Mouse (Mus musculus): Measurements from ENCODE around the gene Lsr. TPM values are rescaled to one million over a fixed set of nuclear protein-coding genes. Genes with fewer than 3 reads are reported as not detected.
A peak's percentile ranks its signal among the peaks of the same experiment; 100 is the strongest.

The Lsr gene
- 1 to 10 TPM; 5.1 to 9.0 (median 6.0) TPM for total RNA-seq (2022)

DNA sequence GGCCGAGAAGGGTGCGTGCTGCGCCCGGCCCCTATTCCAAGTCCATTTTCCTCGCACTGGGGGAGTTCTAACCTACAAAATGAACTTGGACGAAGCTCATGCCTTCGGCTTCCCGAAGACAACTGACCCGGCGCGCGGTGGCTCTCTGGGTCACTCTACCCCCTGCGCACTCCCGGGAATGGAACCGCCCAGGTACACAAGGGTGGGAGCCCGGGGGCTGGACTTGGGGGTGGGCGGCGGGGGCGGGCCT is at the start of gene Lsr:
Lsr (minus strand) TSS at position 214 of the 250 bp plus-strand sequence.
- no peak for DNase-seq (ENCODE audit: low spot score in 2 of 2)

DNA sequence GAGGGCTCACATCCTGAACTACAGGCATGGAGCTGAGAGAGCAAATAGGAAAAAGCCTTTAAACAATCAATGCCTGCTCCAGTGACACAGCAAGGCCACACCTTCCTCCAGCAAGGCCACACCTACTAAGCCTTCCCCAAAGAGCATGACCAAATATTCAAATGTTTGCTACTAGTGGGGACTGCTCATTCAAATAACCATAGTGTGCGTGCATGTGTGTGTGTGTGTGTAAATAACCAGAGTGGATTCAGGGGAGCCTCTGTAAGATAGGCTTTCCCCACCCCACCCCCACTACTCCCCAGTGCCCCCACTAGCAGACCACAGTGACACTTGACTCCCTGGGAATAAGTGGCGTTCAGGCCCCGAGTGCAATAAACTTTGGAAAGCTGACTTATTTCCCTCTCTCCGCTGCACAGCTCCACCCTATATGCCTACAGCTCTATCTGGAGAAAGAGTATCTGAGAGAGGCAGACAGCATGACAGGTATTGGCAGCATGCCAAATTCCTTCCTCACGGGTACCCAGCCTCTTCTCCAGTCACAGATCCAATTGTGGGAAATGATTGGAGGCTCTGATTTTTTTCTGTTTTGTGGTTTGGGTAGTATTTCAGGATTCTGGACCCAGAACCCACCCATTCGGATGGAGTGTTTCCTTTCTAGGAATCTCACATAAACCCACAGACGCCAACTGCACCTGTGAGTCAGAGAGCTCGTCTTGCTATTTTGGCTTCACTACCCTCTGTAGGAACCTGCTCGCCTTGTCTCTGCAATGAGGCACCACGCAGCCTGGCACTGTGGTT is 44.0 kb upstream of the Lsr start:
- DNase-seq (ENCODE audit: low spot score in 2 of 2): peak; percentile 25 to 32

DNA sequence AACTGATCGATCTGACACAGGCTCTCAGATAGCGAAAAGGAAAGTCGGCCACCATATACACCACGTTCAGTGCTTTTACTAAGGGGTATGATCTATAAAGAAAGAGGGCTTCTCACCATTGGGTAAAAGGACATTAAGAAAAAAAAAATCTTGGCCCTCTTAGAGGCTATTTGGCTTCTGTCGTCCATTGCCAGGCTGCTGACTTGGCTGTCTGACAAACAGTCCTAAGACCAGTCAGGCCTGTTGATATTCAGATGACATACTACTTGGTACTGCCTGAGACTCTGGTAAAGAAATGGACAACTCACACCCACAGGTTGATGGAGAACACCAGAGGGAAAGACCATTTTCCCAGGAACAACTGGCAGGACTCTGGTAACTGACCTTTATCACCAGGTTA is 39.7 kb upstream of the Lsr start:
- DNase-seq (ENCODE audit: low spot score in 2 of 2): no peak

DNA sequence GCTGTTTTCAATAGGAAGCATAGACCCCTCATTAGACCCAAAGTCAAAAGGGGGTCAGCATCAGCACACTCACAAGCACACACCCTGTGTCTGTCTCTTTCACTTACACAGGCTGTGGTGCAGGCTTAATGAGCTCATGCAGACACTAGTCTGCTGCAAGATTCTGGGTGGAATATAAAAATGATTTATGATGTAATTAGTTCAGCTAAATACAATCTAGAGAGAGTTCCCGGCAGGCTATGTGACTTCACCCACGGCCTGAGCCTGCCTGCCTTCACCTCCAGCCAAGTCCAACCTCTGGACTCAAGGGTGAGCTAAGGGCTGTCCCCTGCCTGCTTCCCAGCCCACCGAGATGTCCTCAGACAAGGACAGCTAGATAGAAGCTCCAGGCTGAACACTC is 35.6 kb upstream of the Lsr start:
- no peak for DNase-seq (ENCODE audit: low spot score in 2 of 2)

DNA sequence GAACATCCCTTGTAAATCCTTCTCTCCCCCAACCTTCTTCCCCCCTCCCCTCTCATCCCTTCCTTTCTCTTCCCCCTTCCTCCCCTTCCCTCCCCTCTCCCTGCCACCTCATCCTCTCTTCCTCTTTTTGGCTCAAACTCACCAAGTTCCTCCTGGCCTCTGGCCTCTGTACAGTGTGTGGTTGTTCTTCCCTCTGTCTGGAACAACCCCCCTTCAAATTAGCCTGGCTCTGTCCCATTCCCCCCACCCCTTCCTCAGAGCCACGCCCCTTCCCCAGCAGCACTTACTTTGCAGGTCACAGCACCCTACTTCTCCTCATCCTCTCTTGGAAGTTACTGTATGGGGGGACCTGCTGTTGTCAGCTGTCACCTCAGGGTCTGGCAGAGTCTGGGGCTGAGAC is 34.9 kb upstream of the Lsr start:
- DNase-seq (ENCODE audit: low spot score in 2 of 2): no peak

DNA sequence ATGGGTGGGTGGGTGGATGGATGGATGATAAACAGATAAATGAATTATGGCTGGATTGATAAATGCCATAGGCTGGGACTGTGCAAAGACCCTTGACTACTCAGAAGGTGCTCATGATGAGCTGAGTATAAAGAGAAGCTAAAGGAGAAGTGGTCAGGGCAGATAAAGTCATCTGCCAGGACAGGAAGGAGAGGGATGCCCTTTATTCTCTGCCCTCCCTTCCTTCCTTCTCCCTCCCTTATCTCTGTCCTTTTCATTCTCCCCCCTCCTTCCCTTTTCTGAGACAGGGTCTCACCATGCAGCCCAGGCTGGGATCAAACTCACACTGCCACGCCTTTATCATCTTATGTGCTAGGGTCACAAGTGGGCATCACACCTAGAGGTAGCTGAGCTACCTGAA is 34.5 kb upstream of the Lsr start:
- DNase-seq (ENCODE audit: low spot score in 2 of 2): no peak

DNA sequence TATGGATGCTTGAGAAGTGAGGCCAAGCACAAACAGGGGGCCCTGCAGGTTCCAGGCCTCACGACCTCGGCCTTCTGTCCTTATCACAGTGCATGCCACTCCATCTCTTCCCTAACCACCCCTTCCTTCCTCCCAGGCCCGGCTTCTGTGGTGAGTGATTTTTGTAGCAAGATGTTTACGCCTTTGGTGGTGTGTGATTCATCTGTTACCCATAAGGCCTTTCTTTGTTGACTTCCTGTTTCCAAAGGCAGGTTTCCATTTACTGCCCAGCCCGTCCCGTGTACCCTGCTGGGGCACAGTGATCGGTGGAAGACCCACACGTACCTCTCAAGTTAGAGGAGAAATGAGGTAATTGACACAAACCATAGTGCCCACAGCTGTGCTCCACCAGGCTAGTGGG is 29.4 kb upstream of the Lsr start:
- DNase-seq (ENCODE audit: low spot score in 2 of 2): no peak

DNA sequence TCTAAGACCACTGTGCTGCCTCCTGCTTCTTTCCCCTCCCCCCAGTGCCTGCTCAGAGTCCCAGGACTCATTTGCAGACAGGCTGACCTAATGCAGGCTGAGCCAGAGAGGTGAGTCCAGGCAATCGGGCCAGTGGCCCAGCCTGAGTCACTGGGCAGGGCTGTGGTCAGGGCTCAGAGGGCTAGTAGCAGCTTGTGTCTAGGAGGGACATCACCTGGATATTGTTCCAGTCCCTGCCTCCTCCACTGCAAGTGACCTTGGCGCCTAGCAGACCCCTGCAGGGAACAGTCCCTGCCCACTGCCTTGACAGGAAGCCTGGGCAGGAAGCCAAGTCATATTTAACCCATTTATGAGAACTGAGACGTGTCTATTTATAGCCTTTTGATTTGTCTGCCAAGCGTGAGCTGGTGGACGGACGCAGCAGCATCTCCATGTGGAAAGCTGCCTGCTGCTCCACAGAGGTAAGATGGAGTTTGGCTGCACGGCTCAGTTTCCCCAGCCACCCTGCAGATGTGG is 27.3 kb upstream of the Lsr start:
- DNase-seq (ENCODE audit: low spot score in 2 of 2): peak in 1 of 2 experiments; percentile 6

DNA sequence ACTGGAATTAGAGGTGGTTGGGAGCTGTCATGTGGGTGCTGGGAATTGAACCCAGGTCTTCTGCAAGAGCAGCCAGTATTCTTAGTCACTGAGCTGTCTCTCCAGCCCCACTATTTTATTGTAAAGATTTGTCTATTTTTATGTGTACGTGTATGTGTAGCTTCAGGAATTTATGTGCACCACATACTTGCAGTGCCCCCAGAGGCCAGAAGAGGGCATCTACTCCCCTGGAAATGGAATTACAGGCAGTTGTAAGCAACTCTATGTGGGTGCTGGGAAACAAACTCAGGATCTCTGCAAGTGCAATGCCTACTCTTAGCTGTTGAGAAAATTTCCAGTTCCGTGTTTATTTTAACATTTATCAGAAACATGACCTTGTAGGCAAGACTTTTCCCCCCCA is 23.2 kb upstream of the Lsr start:
- DNase-seq (ENCODE audit: low spot score in 2 of 2): no peak

DNA sequence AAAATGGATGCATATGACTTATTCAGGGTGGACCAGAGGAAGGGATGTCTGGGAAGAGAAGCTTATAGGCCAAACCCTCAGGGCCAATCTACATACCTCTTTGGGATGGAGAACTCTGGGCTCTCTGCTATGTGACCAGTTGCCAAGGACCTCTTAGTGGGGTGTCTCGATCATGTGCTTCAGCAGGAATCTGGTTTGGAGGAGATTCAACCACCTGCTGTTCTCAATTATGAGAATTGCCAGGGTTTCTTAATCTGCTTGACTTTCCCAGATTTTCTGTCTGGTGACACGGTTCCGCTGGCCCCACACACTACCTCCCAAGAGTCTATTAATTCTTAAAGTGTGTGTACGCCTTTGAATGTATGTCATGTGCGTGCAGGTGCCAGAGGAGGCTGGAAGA is 20.7 kb upstream of the Lsr start:
- DNase-seq (ENCODE audit: low spot score in 2 of 2): no peak

DNA sequence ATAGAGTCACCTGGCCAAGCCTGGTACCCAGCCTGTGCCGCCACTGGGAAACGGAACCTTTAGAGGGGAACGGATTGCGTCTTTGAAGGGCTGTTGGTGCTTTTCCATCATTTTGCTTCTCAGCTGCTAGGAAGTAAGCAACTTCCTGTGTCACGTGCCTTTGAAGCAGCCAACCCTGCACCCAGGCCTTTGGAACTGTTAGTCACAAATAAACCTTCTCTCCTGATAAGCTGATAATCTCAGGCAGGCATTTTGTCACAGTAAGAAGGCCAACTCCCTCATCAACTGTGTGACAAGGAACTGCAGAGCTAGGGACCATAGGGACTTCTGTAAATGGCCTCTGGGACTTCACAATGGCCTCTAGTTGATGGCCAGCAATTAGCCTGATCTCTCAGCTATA is 18.9 kb upstream of the Lsr start:
- no peak for DNase-seq (ENCODE audit: low spot score in 2 of 2)

DNA sequence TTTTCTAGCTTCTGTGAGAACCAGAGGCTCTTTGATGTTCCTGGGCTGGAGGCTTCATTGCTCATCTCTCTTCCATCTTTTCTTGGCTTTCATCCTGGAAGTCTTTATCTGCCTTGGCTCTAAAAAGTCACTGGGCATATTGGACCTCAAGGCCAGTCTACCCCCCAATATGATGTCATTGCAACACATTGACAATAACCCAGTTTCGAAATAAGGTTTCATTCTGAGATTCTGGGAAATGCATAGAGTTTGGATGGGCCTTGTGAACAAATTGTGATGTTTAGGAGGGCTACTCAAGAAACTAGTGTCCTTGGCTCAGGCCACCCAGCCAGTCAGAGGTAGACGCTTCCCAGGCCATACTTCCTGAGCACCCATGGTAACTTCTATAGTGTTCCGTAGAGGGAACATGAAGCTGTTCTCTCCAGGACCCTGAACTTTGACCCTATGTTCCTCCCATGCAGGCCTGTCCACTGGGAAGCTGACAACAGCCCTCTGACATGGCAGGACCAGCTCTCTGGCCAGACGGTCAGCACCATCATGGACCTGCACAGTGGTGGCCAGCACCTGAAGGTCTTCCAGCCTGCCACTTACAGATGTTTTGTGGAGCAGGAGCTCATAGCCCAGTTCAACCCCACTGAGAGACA is 15.4 kb upstream of the Lsr start:
- DNase-seq (ENCODE audit: low spot score in 2 of 2): no peak

DNA sequence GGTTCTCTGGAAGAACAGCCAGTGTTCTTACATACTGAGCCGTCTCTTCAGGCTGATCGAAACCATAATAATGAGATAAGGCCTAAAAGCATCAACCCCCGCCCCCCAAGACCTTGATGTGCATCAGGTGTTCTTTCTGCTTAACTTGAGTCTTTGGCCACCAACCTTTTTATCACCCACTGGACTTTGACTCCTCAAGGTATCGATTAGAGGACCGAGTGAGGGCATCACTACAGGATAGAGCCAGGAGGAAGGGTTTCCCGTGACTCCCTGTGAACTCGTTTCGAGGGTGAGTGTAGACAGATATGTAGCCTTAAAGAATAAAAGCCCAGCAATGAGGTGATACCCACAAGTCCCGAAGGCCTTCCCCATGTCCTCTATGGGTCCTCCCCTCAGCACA is 12.1 kb upstream of the Lsr start:
- DNase-seq (ENCODE audit: low spot score in 2 of 2): no peak

DNA sequence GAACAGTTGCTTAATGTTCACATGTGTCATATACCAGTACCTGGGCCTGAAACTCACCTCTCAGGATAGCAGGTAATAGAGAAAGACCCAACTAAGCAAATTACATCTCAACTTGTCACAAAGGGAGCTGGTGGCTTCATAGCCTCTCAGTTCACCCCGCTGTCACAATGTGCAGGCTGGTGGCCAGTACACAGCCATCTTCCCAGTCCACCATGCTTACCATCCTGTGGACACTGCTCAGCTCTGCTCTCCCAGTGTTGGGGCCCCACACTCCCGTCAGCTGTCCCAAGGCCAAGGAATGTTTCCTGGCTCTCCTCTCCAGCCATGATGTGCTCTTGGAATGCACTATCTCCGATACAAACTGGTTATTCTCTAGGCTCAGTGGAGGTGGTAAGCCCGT is 8.4 kb upstream of the Lsr start:
- DNase-seq (ENCODE audit: low spot score in 2 of 2): no peak

DNA sequence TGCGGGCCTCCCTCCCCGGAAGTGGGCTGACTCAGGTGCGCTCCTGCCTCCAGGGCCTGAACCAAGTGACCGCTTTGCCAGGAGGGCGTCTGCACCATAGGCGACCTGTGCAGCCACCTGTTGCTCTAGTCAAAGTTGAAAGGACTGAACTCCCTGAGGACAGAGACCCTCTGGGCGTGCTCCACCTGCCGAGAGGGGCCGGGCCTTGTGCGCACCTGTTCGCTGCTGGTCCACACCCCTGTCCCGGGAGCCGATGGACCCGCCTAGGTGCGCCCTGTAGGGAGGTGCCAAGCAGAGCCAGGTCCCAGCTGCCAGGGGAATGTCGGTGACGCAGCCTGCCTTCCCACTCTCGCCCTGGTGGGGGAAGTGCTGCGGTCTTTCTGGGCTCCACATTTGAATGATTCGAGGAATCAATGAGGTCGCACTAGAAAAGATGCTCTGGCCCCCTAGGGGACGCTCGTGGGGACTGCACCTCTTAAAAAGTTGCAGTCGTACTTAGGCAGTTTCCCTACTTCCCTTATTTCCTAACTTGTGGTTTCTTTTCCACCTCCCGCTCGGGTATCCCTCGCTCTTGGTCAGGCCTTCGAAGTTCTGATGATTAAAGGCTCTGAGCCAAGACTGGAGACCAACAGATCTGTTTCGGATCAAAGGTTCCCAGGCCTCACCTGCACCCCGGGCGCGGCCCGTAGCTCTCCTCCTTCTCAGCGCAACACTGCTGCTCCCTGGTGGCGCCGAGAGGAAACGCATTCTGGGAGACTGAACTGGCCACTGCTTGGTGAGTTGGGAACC is 431 bp upstream of the Lsr start, which contains the start of gene Fam187b:
Fam187b (plus strand) TSS at position 290 of the 789 bp plus-strand sequence.
- DNase-seq (ENCODE audit: low spot score in 2 of 2): peak in 1 of 2 experiments; percentile 59

DNA sequence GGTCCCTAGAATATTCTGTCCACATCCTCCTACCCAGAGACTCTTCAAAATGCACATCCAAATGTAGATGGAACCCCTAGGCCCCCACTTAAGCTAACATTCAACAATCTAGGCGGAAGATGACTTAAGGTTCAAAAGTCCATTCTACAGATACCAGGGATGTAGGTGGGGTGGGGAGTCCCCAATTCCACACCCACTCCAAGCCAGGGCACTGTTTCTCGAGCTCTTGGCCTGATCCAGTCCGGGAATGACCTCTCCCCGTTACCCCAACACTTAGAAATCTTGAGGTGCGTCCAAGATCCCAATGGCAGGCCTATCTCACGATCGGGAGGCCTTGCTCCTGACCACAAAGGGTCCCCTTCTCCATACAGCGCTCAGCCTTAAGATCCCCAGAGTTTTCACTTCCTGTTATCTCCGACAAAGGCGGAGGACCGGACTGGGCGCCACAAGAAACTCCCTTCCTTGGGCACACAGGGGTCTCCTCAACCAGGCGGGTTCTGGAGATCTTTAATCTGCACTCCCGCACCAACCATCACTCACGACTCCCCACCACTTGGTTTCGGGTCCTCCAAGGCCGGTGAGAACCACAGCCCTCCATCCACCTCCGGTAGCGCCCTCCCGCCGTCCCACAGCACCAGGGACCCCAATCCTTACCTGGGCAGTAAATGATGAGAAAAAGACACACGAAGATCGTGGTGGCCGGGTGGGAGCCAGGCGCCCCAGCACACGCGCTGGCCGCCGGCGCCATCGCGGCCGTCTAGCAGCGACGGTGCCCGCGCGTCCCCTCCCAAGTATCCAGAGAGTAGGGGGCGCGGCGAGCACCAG is 626 bp downstream of the Lsr start:
- no peak for DNase-seq (ENCODE audit: low spot score in 2 of 2)

DNA sequence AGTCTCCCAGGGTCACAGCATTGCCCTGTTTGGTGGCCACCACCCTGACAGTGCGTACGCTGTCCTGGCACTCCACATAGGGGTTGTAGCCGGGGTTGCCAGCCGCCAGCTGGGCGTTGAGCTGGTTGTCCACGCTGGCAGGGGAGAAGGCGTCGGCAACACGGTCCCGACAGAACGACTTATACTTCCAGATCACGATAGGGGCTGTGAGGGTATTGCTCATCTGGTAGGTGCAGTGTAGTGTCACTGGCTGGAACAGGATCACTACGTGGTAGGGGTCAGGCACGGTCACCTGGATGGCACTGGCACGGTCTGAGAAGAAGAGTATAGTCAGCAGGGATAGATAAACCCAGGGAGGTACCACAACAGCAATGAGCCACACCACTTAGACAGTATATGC is 1.4 kb downstream of the Lsr start:
- DNase-seq (ENCODE audit: low spot score in 2 of 2): no peak

DNA sequence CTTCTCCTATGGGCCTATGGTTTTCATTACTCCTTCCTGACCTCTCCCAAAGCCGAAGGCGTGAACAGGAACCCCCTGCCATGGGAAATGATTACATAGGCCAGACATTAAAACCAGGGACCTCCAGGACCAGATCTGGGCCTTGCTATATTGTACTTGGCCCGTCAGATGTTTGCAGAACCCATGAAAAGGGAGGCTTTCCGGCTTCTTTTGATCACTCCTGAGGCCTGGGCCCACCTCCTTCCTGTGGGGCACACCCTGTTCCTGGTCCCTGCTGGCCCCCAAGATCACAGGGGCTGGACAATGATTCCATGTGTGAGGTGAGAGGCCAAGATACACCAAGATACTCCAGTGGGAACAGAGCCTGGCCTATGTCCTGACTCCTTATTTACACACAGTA is 4.1 kb downstream of the Lsr start:
- no peak for DNase-seq (ENCODE audit: low spot score in 2 of 2)

DNA sequence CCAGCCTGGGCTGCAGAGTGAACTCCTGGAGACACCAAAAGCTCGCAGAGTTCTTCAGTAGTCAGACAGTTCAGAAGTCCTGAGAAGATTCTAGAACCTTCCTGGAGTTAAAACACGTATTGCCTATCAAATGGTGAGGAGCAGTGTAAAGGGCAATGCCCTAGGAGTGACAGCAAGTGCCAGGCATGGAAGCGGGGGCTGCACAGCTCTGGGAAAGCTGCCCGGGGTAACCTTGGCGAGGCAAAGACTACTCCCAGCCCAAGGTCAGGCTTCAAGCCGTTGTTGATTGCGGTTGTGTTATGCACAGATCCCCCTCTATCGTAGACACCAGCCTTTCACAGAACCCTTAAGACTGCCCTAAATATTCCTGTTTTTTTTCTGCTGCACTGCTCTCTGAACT is 4.7 kb downstream of the Lsr start:
- DNase-seq (ENCODE audit: low spot score in 2 of 2): no peak

DNA sequence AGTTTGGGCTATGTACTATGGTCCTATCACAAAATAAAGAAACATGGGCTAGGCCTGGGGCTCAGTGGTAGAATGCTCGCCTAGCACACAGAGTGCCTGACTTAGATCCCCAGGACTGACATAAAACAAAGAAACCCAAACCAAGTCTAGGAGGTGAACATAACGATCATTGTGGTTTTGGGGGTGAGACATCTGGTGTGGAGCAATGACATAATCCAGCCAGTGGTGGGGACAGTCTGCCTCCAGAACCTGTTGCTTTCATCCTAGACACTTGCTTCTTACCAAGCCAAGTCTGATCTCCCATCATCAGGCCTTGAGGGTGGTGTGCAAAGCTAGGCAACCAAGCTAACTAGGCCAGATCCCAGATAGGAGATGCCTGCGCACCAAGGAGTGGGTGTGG is 6.6 kb downstream of the Lsr start:
- DNase-seq (ENCODE audit: low spot score in 2 of 2): no peak

DNA sequence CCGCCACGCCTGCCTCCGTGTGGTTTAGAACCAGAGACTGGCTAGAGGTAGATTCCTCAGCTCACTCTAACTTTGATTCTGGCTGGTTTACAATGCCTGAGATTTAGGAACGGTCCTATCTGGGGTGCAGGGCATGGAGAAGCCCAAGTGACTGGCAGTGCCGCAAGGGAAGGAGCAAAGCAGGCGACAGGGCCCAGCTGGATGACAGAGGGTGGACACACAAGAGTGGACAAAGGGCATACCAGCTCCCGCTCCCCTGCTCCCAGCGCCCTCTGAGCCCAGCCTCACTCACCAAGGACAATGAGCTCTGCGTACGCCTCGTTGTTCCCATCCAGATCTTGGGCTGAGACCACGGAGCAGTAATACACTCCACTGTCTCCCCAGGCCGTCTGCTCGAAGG is 7.6 kb downstream of the Lsr start:
- no peak for DNase-seq (ENCODE audit: low spot score in 2 of 2)

DNA sequence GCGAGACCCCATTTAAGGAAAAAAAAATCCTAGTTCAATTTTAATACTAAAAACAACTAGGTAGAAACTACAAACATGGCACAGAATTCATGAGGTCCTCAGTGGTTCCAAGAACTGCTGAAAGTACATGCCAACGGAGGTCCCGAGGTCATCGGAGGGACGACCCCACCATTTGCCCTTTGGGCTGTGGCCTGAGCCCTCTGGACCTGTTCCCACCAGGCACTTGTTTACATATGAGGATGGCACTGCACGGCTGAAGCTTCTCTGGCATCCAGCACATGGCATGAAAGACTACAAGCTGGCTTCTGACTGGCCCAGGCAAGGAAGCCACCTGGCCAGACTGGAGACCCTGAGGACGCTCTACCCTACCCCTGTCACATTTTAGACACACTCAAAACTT is 8.9 kb downstream of the Lsr start:
- DNase-seq (ENCODE audit: low spot score in 2 of 2): no peak

Measured in layer of hippocampus, adult 8-10 months (tissue).